Mouse (Mus musculus) heart, embryonic 14.5 days (tissue): Measurements from ENCODE around the gene Dag1. TPM values are rescaled to one million over a fixed set of nuclear protein-coding genes. Genes with fewer than 3 reads are reported as not detected.
"Not testable (repeated sequence)": the region's sequence is repeated elsewhere in the genome, so short reads cannot be mapped to it uniquely, and the experiment has no call there.

Experiments used
- ATAC-seq: fragments of 200-750 bp; cut with Nextera tagmentation; 2 replicates; pipeline ENCODE4 v1.8.0; 2017; ENCODE audit warnings: low read depth, moderate TSS enrichment; ENCODE audit not compliant: insufficient number of reproducible peaks, insufficient read depth, low FRiP score
- H3K27ac ChIP-seq, 2 experiments: fragments of 200-500 bp in 1 of 2; fragments of 300-500 bp in 1 of 2; sonication (generic) in 1 of 2; replicated peaks in 1 of 2; 2 replicates each; pipeline ENCODE4 v1.5.1; 2012 to 2014; ENCODE audit warnings: low read depth in 2 of 2, low read length in 2 of 2, control low read depth in 1 of 2, mild to moderate bottlenecking in 1 of 2, mixed read lengths in 1 of 2; ENCODE audit not compliant: control insufficient read depth in 1 of 2, insufficient read depth in 1 of 2
- H3K27me3 ChIP-seq: fragments of 300-500 bp; sonication (generic); 2 replicates; pipeline ENCODE4 v1.6.1; 2014; ENCODE audit warnings: mild to moderate bottlenecking, low read length, control low read depth; ENCODE audit not compliant: control insufficient read depth, insufficient read depth
- H3K36me3 ChIP-seq: fragments of 300-500 bp; sonication (generic); 2 replicates; pipeline ENCODE4 v1.6.1; 2014; ENCODE audit warnings: mild to moderate bottlenecking, control low read depth, low read length, mixed read lengths; ENCODE audit not compliant: control insufficient read depth, insufficient read depth
- H3K4me1 ChIP-seq, 2 experiments: fragments of 200-500 bp in 1 of 2; fragments of 300-500 bp in 1 of 2; sonication (generic) in 1 of 2; 2 replicates each; pipeline ENCODE4 v1.6.1; 2012 to 2014; ENCODE audit warnings: low read length in 2 of 2, control low read depth in 1 of 2, mixed read lengths in 1 of 2; ENCODE audit not compliant: control insufficient read depth in 2 of 2, insufficient read depth in 2 of 2
- H3K4me2 ChIP-seq: fragments of 300-500 bp; sonication (generic); 2 replicates; pipeline ENCODE4 v1.6.1; 2014; ENCODE audit warnings: mild to moderate bottlenecking, low read length
- H3K4me3 ChIP-seq, 2 experiments: fragments of 200-500 bp in 1 of 2; fragments of 300-500 bp in 1 of 2; sonication (generic) in 1 of 2; 2 replicates each; pipeline ENCODE4 v1.5.1; 2012 to 2014; ENCODE audit warnings: low read length in 2 of 2, mild to moderate bottlenecking in 2 of 2, control low read depth in 1 of 2, low read depth in 1 of 2, moderate library complexity in 1 of 2; ENCODE audit not compliant: control insufficient read depth in 1 of 2, insufficient read depth in 1 of 2
- H3K9ac ChIP-seq: fragments of 300-500 bp; sonication (generic); 2 replicates; pipeline ENCODE4 v1.6.1; 2014; ENCODE audit warnings: mild to moderate bottlenecking, low read length
- H3K9me3 ChIP-seq: fragments of 300-500 bp; sonication (generic); 2 replicates; pipeline ENCODE4 v1.6.1; 2016; ENCODE audit warnings: low read length, control low read depth; ENCODE audit not compliant: control insufficient read depth
- WGBS: fragments of 180-500 bp; shearing (Covaris S2); extraction: QIAGEN DNeasy Blood & Tissue Kit; methylation state at CpG from one replicate; pipeline ENCODE4 v1.1.7; 2014; 5-methylcytosine and 5-hydroxymethylcytosine counted together
- polyA plus RNA-seq: library from polyadenylated mRNA; unstranded; fragments of >200 nt; fragmentation: Nextera tagmentation; extraction: Ambion mirVana; gene quantifications from 2 replicates; pipeline ENCODE4 v1.2.1, GENCODE M21; 2014

Gene Dag1
- polyA plus RNA-seq, 1 experiment from 2014 or later: 146 TPM

- H3K9me3 ChIP-seq: no peaks in the 10 kb centered on the region
- no peak overlapping the region for H3K4me2 ChIP-seq
- H3K27me3 ChIP-seq: no peaks in the 10 kb centered on the region
- peaks cover 7 to 19% of the 10 kb centered on the region in 2 experiments for H3K4me1 ChIP-seq
- ATAC-seq: no peak
- peaks cover 37% of the 10 kb centered on the region for H3K36me3 ChIP-seq
- no peak overlapping the region for H3K27ac ChIP-seq
- no peak overlapping the region for H3K4me3 ChIP-seq
- no peak overlapping the region for H3K9ac ChIP-seq
- 83% methylated on average over 3 of the region's 3 CpGs for WGBS
Observed at GRCm38 (mm10) chr9:108301853-108302252, 38.1 kb upstream of the Dag1 start.

DNA sequence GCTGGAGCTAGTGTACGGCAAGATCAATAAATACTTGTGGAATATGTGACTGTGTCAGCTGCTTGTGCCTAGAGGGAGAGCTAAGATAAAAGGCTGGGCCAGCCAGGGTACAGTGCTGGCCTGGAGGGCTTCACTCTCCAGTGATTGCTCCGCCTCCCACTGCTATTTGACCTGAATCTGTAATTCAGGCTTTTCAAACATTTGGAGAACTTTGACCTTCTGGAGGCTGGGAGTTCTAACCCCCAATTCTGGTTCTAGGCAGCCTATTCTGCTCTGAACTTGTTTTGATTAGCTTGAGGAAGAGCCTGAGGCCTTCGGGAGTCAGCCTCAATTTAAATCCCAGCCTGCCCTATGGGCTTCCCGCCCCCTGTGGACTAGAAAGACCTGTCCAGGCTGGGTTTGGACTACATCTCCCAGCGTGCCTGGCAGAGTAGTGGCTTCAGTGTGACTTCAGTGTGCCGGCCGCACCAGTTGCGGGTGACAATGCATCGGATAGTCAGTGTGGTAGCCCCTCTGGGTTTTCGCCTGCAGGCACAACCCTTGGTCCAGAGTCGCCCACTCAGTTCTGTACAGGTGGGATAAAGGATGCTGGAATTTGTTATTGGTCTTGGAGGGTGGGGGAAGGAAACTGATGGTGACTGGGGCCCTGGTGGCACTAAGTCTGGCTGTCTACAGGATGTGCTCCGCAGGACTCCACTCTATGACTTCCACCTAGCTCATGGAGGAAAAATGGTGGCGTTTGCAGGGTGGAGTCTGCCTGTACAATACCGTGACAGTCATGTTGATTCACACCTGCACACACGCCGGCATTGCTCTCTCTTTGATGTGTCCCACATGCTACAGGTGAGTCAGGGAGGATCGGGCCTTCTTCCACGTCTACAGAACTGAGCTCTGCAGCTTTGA lies 32.9 kb upstream of the Dag1 start, which contains the start of gene Amt:
Gene Amt, plus strand, starts transcription at position 401 of the 903 bp plus-strand sequence.
- WGBS: 29% methylated on average over 18 of the region's 18 CpGs
- H3K4me1 ChIP-seq: peaks cover 5 to 7% of the 10 kb centered on the region in 2 experiments; a peak in 3 of 4 replicates
- ATAC-seq: peak; percentile 45; the same call in 1 of the 2 replicates
- peak within 1 kb of the TSS; percentile 31 to 48 for H3K4me3 ChIP-seq
- H3K9ac ChIP-seq: peak within 1 kb of the TSS; percentile 49
- no peaks in the 10 kb centered on the region for H3K9me3 ChIP-seq
- no peaks in the 10 kb centered on the region for H3K27me3 ChIP-seq
- peak within 1 kb of the TSS in 1 of 2 experiments; percentile 10; a peak in 1 of 4 replicates for H3K27ac ChIP-seq
- H3K36me3 ChIP-seq: peaks cover 32% of the 10 kb centered on the region
- H3K4me2 ChIP-seq: peak within 1 kb of the TSS; percentile 52

- Histone ChIP-seq H3K4me1 (peaks cover 0 to 5% of the 10 kb centered on the region in 2 experiments; a peak in 1 of 4 replicates), H3K9ac (peak overlapping the region; percentile 63), H3K27ac (0 out of 4 replicates have a peak overlapping the region, but pooled peaks of 1 of the 2 experiments have one; percentile 15), H3K36me3 (peaks cover 19% of the 10 kb centered on the region), H3K4me3 (peak overlapping the region; percentile 48 to 83), H3K9me3 (no peaks in the 10 kb centered on the region), H3K27me3 (no peaks in the 10 kb centered on the region), H3K4me2 (peak overlapping the region; percentile 74)
- 39% methylated on average over 6 of the region's 6 CpGs for WGBS
- no peak for ATAC-seq
Observed at GRCm38 (mm10) chr9:108290773-108291172, 27.0 kb upstream of the Dag1 start.

DNA sequence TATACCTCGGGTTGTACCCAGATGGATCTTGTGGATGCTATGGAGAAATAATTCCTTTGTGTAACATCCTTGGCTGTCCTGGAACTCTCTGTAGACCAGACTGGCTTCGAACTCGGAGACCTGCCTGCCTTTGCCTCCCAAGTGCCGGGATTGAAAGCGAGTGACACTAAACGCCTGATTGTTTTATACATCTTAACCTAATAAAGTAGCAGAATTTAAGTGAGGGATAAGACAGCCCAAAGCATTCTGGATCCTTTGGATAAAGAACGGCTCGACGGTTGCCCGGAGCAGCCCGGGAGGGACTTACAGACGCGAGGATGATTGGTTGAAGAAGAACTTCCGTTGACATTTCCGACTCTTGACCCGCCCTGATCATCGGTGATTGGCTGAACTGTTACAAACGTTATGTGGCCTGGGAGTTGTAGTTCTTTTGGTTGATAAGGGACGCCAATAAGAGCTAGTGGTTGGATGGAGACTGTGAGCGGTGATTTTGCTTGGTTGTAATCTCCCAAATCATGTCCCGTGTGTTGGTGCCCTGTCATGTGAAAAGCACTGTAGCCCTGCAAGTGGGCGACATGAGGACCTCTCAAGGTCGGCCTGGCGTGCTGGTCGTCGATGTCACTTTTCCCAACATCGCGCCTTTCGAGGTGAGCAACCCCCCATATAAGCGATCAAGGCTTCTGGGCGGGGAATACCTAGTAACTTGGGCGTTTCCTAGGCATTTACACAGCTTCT lies 26.4 kb upstream of the Dag1 start, which contains the start of gene Nicn1:
Gene Nicn1, plus strand, starts transcription at position 414 of the 735 bp plus-strand sequence.
- H3K27ac ChIP-seq: peak within 1 kb of the TSS; percentile 80 to 82
- peak within 1 kb of the TSS; percentile 74 for H3K4me2 ChIP-seq
- ATAC-seq: peak; percentile 95
- WGBS: under 1% methylated on average over 32 of the region's 32 CpGs
- H3K36me3 ChIP-seq: peaks cover 13% of the 10 kb centered on the region
- peak within 1 kb of the TSS; percentile 48 to 83 for H3K4me3 ChIP-seq
- H3K9me3 ChIP-seq: no peaks in the 10 kb centered on the region
- H3K27me3 ChIP-seq: no peaks in the 10 kb centered on the region
- peak within 1 kb of the TSS; percentile 79 for H3K9ac ChIP-seq
- H3K4me1 ChIP-seq: peaks cover 0 to 5% of the 10 kb centered on the region in 2 experiments; a peak in 1 of 4 replicates

DNA sequence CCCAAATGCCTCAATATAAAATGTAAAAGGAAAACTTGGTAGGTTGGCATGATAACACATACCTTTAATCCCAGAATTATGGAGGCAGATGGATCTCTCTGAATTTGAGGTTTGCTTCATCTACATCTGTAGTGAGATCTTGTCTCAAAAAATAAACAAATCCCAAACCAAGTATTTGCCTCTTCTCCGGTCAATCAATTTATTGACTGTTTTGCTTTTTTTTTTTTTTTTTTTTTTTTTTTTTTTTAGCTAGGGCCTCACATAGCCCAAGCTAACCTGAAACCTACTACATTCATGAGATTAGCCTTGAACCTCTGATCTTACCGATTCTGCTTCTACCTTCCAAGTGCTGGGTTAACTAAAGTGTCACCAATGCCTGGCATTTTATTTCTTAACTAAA lies 25.6 kb upstream of the Dag1 start:
- Histone ChIP-seq H3K9me3 (no peaks in the 10 kb centered on the region), H3K4me3 (no peak overlapping the region), H3K36me3 (peaks cover 5% of the 10 kb centered on the region), H3K4me2 (peak overlapping the region; percentile 74), H3K27ac (no peak overlapping the region), H3K4me1 (peaks cover 0 to 5% of the 10 kb centered on the region in 2 experiments; a peak in 1 of 4 replicates), H3K9ac (peak overlapping the region; percentile 79), H3K27me3 (no peaks in the 10 kb centered on the region)
- 65% methylated on average over 2 of the region's 2 CpGs for WGBS
- no peak for ATAC-seq

GRCm38 (mm10) chr9:108287526-108288238 lies 23.9 kb upstream of the Dag1 start:
- not testable (repeated sequence) for H3K4me1 ChIP-seq, H3K4me2 ChIP-seq, H3K27me3 ChIP-seq, H3K27ac ChIP-seq, H3K9me3 ChIP-seq, ATAC-seq, H3K36me3 ChIP-seq, H3K4me3 ChIP-seq, H3K9ac ChIP-seq
- WGBS: 83% methylated on average over 4 of the region's 6 CpGs

- 5% methylated on average over 6 of the region's 6 CpGs for WGBS
- peaks cover 0 to 4% of the 10 kb centered on the region in 2 experiments; a peak in 1 of 4 replicates for H3K4me1 ChIP-seq
- peak; percentile 49; the same call in 1 of the 2 replicates for ATAC-seq
Observed at GRCm38 (mm10) chr9:108284410-108284809, 20.7 kb upstream of the Dag1 start.

More at GRCm38 (mm10) chr9:108284410-108284809, 20.7 kb upstream of the Dag1 start:
- Histone ChIP-seq H3K9ac (no peak overlapping the region), H3K4me2 (no peak overlapping the region), H3K4me3 (no peak overlapping the region), H3K9me3 (no peaks in the 10 kb centered on the region), H3K36me3 (no peaks in the 10 kb centered on the region), H3K27me3 (no peaks in the 10 kb centered on the region), H3K27ac (no peak overlapping the region)
